Mouse (Mus musculus) embryonic facial prominence, embryonic 13.5 days (tissue): ENCODE data around the gene Cdsn. TPM values are rescaled to one million over a fixed set of nuclear protein-coding genes. Genes with fewer than 3 reads are reported as not detected.
"Not testable (repeated sequence)": the region's sequence is repeated elsewhere in the genome, so short reads cannot be mapped to it uniquely, and the experiment has no call there.

Experiments
- ATAC-seq: fragments of 200-750 bp; cut with Nextera tagmentation; 2 replicates; pipeline ENCODE4 v1.8.0; 2017; ENCODE audit warnings: low read depth; ENCODE audit not compliant: insufficient number of reproducible peaks, insufficient read depth, low FRiP score, low TSS enrichment
- H3K27ac ChIP-seq: fragments of 300-500 bp; sonication (generic); 2 replicates; pipeline ENCODE4 v1.5.1; 2015; ENCODE audit warnings: moderate library complexity, mild to moderate bottlenecking, inconsistent platforms
- H3K27me3 ChIP-seq: fragments of 300-500 bp; sonication (generic); 2 replicates; pipeline ENCODE4 v1.6.1; 2015; ENCODE audit warnings: mild to moderate bottlenecking, inconsistent platforms
- H3K36me3 ChIP-seq: fragments of 300-500 bp; sonication (generic); 2 replicates; pipeline ENCODE4 v1.6.1; 2015; ENCODE audit warnings: mild to moderate bottlenecking, inconsistent platforms
- H3K4me1 ChIP-seq: fragments of 300-500 bp; sonication (generic); 2 replicates; pipeline ENCODE4 v1.6.1; 2015; ENCODE audit warnings: inconsistent platforms
- H3K4me2 ChIP-seq: fragments of 300-500 bp; sonication (generic); 2 replicates; pipeline ENCODE4 v1.6.1; 2015; ENCODE audit warnings: moderate library complexity, mild to moderate bottlenecking, inconsistent platforms
- H3K4me3 ChIP-seq: fragments of 300-500 bp; sonication (generic); 2 replicates; pipeline ENCODE4 v1.5.1; 2015; ENCODE audit warnings: mild to moderate bottlenecking, inconsistent platforms
- H3K9ac ChIP-seq: fragments of 300-500 bp; sonication (generic); 2 replicates; pipeline ENCODE4 v1.6.1; 2015; ENCODE audit warnings: mild to moderate bottlenecking, inconsistent platforms
- H3K9me3 ChIP-seq: fragments of 300-500 bp; sonication (generic); 2 replicates; pipeline ENCODE4 v1.6.1; 2016; ENCODE audit warnings: inconsistent platforms
- WGBS: fragments of 180-500 bp; shearing (Covaris S2); methylation state at CpG from one replicate; pipeline ENCODE4 v1.1.7; 2015; ENCODE audit warnings: mixed read lengths; 5-methylcytosine and 5-hydroxymethylcytosine counted together
- polyA plus RNA-seq: library from polyadenylated mRNA; unstranded; fragments of >200 nt; fragmentation: Nextera tagmentation; extraction: Ambion mirVana; gene quantifications from 2 replicates; pipeline ENCODE4 v1.2.1, GENCODE M21; 2015

Cdsn gene
- polyA plus RNA-seq: 0.10 TPM in 1 of 2 replicates, not detected in the other

DNA sequence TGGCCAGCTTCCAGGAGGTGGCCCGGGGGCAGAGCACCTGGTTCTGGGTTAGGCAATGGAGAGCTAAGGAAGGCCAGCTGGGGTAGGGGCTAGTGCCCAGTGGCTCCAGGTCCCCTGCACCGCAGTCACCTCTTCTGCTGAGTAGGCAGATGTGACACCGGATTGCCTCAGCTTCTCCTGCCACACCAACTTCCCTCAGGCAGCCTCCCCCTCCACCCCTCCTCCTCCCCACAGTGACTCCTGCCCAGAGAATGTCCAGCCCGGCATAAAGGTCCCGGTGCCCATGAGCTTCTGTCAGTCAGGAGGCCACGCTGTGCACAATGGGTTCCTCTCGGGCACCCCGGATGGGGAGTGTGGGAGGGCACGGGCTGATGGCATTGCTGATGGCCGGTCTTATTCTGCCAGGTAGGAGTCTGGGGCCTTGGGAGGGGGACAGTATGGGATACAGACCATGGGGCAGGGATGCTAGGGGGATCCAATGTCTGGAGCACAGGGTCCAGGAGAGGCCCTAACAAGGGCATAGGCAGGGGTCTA lies at the start of gene Cdsn:
Cdsn (plus strand) TSS at position 248 of the 534 bp plus-strand sequence.
- Histone ChIP-seq H3K4me2 (no peak within 1 kb of the TSS), H3K27ac (no peak within 1 kb of the TSS), H3K4me3 (no peak within 1 kb of the TSS), H3K9me3 (no peaks in the 10 kb centered on the region), H3K4me1 (peaks cover 18% of the 10 kb centered on the region), H3K27me3 (no peaks in the 10 kb centered on the region), H3K9ac (no peak within 1 kb of the TSS), H3K36me3 (no peaks in the 10 kb centered on the region)
- no peak for ATAC-seq
- WGBS: 77% methylated on average over 10 of the region's 10 CpGs

- no peak for ATAC-seq
- Histone ChIP-seq H3K4me3 (no peak overlapping the region), H3K27ac (peak overlapping the region; percentile 84), H3K9ac (no peak overlapping the region), H3K36me3 (no peaks in the 10 kb centered on the region), H3K4me1 (peaks cover 19% of the 10 kb centered on the region), H3K4me2 (no peak overlapping the region), H3K27me3 (peaks cover 30% of the 10 kb centered on the region), H3K9me3 (no peaks in the 10 kb centered on the region)
- 4% methylated on average over 6 of the region's 6 CpGs for WGBS
Measured at GRCm38 (mm10) chr17:35502226-35502625, 49.7 kb upstream of the Cdsn start.

DNA sequence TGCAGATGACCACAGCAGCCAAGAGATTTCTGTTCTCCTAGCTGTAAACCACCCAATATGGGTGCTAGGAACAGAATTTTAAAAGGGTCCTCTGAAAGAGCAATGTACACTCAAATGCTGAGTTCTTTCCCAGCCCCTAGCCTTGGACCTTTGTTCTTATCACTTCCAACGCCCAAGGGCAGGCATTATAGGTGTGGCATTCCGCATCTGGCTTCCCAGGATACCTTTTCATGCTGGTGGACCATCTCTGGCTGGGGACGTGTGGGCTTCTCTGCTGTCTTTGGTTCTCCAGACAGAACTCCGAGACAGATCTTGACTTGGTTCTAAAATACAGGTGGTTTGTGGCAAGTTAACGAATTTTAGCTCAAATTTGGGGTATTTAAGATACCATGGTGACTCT lies 49.2 kb upstream of the Cdsn start:
- no peaks in the 10 kb centered on the region for H3K36me3 ChIP-seq
- H3K4me2 ChIP-seq: no peak overlapping the region
- H3K27ac ChIP-seq: peak overlapping the region; percentile 84
- peaks cover 19% of the 10 kb centered on the region for H3K4me1 ChIP-seq
- no peak for ATAC-seq
- H3K4me3 ChIP-seq: no peak overlapping the region
- 53% methylated on average over 5 of the region's 5 CpGs for whole genome bisulfite sequencing
- no peak overlapping the region for H3K9ac ChIP-seq
- no peaks in the 10 kb centered on the region for H3K9me3 ChIP-seq
- H3K27me3 ChIP-seq: peaks cover 35% of the 10 kb centered on the region

- Histone ChIP-seq H3K4me2 (no peak overlapping the region), H3K4me1 (peaks cover 19% of the 10 kb centered on the region), H3K9ac (no peak overlapping the region), H3K27ac (no peak overlapping the region), H3K9me3 (no peaks in the 10 kb centered on the region), H3K27me3 (peaks cover 42% of the 10 kb centered on the region), H3K4me3 (no peak overlapping the region), H3K36me3 (no peaks in the 10 kb centered on the region)
- no peak for ATAC-seq
- WGBS: 27% methylated on average over 5 of the region's 5 CpGs
Measured at GRCm38 (mm10) chr17:35503849-35504248, 48.1 kb upstream of the Cdsn start.

DNA sequence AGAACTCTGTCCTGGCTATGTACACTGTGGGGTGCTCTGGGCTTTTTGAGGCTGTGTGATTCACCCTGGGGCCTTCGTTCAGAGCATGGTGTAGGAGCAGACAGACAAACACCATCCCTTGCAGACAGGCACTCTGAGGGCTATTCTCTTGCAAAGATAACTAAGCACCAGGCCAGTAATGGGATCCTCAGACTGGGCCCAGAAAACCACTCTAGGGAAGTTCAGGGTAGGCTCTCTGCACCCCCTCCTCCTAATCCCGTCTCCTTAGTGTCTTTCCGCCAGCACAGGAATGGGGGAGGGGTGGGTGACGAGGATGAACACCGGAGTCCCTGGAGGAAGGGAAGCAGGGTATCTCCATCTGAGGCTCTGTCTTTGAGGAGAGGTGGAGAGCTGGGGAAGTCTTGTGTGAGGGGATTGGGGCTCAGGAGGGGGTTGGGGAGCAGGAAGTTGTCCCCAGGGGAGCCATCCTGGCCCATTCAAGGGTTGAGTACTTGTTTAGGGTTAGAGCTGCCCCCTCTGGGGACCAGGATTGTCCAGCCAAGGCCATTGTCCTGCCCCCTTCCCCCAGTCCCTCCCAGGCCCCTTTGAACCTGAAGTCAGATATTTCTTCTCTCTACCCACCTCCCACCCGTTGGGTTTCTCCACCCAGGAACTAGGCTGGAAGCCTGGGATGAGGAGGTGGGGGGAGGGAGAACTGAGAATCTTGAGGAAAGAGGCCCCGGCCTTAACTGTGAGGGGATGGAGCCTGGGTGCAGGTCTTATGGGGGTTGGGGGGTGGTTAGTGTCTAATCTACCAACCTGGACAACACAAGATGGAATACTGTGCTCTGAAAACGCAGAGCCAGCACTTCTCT lies 47.1 kb upstream of the Cdsn start:
- H3K4me3 ChIP-seq: no peak overlapping the region
- no peak for ATAC-seq
- H3K36me3 ChIP-seq: no peaks in the 10 kb centered on the region
- H3K4me2 ChIP-seq: no peak overlapping the region
- H3K27ac ChIP-seq: no peak overlapping the region
- peaks cover 22% of the 10 kb centered on the region for H3K4me1 ChIP-seq
- WGBS: 24% methylated on average over 8 of the region's 8 CpGs
- H3K9me3 ChIP-seq: no peaks in the 10 kb centered on the region
- H3K9ac ChIP-seq: no peak overlapping the region
- H3K27me3 ChIP-seq: peaks cover 45% of the 10 kb centered on the region

- H3K4me1 ChIP-seq: peaks cover 22% of the 10 kb centered on the region
- no peak within 1 kb of the TSS for H3K9ac ChIP-seq
- no peak for ATAC-seq
- no peak within 1 kb of the TSS for H3K4me2 ChIP-seq
- 46% methylated on average over 13 of the region's 13 CpGs for WGBS
- no peaks in the 10 kb centered on the region for H3K36me3 ChIP-seq
- H3K27me3 ChIP-seq: peaks cover 45% of the 10 kb centered on the region
- H3K4me3 ChIP-seq: no peak within 1 kb of the TSS
- H3K27ac ChIP-seq: no peak within 1 kb of the TSS
- H3K9me3 ChIP-seq: no peaks in the 10 kb centered on the region
Measured at GRCm38 (mm10) chr17:35505776-35506175, 46.2 kb upstream of the Cdsn start, which contains the start of gene Pou5f1. TSS of gene Pou5f1 (plus strand) at chr17:35506018.

- H3K27ac ChIP-seq: no peak overlapping the region
- H3K4me3 ChIP-seq: no peak overlapping the region
- WGBS: 14% methylated on average over 10 of the region's 10 CpGs
- H3K36me3 ChIP-seq: no peaks in the 10 kb centered on the region
- H3K9ac ChIP-seq: no peak overlapping the region
- no peaks in the 10 kb centered on the region for H3K9me3 ChIP-seq
- H3K27me3 ChIP-seq: peaks cover 45% of the 10 kb centered on the region
- peaks cover 21% of the 10 kb centered on the region for H3K4me1 ChIP-seq
- no peak for ATAC-seq
- H3K4me2 ChIP-seq: no peak overlapping the region
Measured at GRCm38 (mm10) chr17:35506881-35507280, 45.0 kb upstream of the Cdsn start.

DNA sequence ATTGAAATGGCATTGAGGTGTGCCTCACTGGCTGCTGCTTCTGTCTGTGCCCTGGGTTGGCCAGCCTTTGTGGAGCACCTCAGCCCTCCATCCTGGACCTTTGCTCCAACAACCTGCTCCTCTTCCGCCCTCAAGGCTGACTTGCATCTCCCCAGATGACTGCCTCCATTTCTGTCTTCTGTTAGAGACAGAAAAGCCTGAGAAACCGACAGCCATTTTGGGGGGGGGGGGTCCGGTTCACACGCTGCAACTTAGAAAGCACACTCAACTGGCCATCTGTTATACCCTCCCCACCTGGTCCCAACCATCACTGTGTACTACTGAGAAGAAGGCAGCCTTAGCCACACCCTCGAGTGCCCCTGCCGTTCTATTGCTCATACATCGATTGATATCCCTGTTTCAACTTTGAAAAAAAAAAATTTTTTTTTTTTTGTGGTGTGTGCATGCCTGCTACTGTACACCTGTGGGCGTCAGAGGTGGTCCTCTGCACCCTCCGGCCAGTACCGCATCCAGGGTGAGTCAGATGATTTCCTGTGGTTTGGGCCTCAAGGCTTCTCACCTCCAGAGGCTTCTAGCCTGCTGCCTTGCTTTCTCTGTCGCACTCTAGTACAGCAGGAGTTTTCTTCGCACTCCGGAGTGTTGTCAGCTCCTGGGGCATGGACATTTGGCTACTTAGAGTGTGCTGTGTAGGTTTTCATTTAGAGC lies 44.2 kb upstream of the Cdsn start:
- peaks cover 5% of the 10 kb centered on the region; the same call in 1 of the 2 replicates for H3K36me3 ChIP-seq
- ATAC-seq: no peak
- WGBS: 28% methylated on average over 13 of the region's 13 CpGs
- peaks cover 45% of the 10 kb centered on the region for H3K27me3 ChIP-seq
- H3K4me2 ChIP-seq: no peak overlapping the region
- H3K9me3 ChIP-seq: no peaks in the 10 kb centered on the region
- peaks cover 13% of the 10 kb centered on the region for H3K4me1 ChIP-seq
- H3K9ac ChIP-seq: no peak overlapping the region
- no peak overlapping the region for H3K27ac ChIP-seq
- H3K4me3 ChIP-seq: no peak overlapping the region

DNA sequence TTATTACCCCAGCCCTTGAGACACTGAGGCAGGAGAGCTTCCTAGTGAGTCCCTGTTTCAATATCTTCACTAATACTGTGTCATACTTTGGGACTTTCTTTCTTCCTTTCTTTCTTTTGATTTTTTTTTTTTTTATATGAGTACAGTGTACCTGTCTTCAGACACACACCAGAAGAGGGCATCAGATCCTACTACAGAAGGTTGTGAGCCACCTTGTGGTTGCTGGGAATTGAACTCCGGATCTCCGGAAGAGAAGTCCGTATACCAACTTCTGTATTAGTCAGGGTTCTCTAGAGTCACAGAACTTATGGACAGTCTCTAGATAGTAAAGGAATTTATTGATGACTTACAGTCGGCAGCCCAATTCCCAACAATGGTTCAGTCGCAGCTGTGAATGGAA lies 43.6 kb upstream of the Cdsn start:
- 53% methylated on average over 5 of the region's 5 CpGs for WGBS
- peaks cover 45% of the 10 kb centered on the region for H3K27me3 ChIP-seq
- not testable (repeated sequence) for H3K27ac ChIP-seq, H3K9me3 ChIP-seq, H3K36me3 ChIP-seq, H3K9ac ChIP-seq, H3K4me2 ChIP-seq, ATAC-seq, H3K4me3 ChIP-seq
- peaks cover 10% of the 10 kb centered on the region; the same call in 1 of the 2 replicates for H3K4me1 ChIP-seq

GRCm38 (mm10) chr17:35509284-35509683 lies 42.6 kb upstream of the Cdsn start:
- no peak for ATAC-seq
- 15% methylated on average over 8 of the region's 8 CpGs for WGBS
- Histone ChIP-seq H3K4me3 (no peak overlapping the region), H3K27me3 (peaks cover 45% of the 10 kb centered on the region), H3K36me3 (peaks cover 10% of the 10 kb centered on the region; the same call in 1 of the 2 replicates), H3K4me2 (no peak overlapping the region), H3K4me1 (peaks cover 10% of the 10 kb centered on the region), H3K9ac (peak overlapping the region; percentile 36; the same call in 1 of the 2 replicates), H3K9me3 (no peaks in the 10 kb centered on the region), H3K27ac (no peak overlapping the region)

DNA sequence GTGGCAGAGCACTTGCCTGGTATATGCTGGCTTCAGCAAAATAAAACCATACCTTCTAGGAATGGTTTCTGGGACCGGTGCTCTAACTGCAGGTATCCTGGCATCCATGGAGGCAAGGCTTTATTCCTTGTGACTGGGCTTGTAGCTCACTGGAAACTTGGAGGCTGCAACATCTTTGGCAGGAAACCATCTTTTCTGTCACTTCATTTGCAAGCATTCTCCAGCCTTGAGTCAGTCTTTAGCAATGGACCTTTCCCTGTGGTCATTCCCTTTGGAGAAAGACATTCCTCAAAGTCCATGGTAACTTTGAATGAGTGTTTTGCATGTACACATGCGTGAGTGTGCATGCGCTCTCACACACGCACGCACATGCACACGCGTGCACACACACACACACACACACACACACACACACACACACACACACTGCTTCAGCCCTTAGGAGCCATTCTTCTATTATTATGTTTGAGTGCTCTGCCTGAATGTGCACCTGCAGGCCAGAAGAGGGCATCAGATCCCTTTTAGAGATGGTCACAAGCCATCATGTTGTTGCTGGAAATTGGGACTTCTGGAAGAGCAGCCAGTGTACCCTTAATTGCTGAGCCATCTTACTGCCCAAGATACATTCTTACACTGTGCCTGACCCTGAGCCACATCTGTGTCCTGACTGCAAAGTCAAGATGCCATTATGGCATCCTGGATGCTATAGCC lies 38.9 kb upstream of the Cdsn start:
- H3K27me3 ChIP-seq: peaks cover 7% of the 10 kb centered on the region; the same call in 1 of the 2 replicates
- no peak overlapping the region for H3K4me3 ChIP-seq
- H3K4me1 ChIP-seq: peaks cover 32% of the 10 kb centered on the region
- no peak overlapping the region for H3K4me2 ChIP-seq
- H3K27ac ChIP-seq: no peak overlapping the region
- 91% methylated on average over 7 of the region's 7 CpGs for WGBS
- peaks cover 10% of the 10 kb centered on the region; the same call in 1 of the 2 replicates for H3K36me3 ChIP-seq
- ATAC-seq: no peak
- no peak overlapping the region for H3K9ac ChIP-seq
- H3K9me3 ChIP-seq: no peaks in the 10 kb centered on the region
